Mouse (Mus musculus) left cerebral cortex, postnatal 14 days (tissue): ENCODE data around the gene Olfr27. TPM values are rescaled to one million over a fixed set of nuclear protein-coding genes. Genes with fewer than 3 reads are reported as not detected.

Experiments used
- DNase-seq, 2 experiments: peaks; one replicate each; pipeline ENCODE4 v3.0.0; 2021 to 2022; ENCODE audit warnings: low spot score in 2 of 2, mixed read lengths in 1 of 2
- intact Hi-C: fragments of 180-260 bp; cut with DNase I; formaldehyde crosslinking; loops from one replicate; pipeline ENCODE4 v1.15.1; 2025
- long read RNA-seq, 2 experiments: library from polyadenylated mRNA; stranded (forward); transcript quantifications; one replicate each; pipeline ENCODE4 v2.0.0; 2021
- total RNA-seq, 2 experiments: library from RNA; stranded (reverse); gene quantifications; 2 replicates each; pipeline ENCODE4 v1.2.3; 2021

Gene Olfr27
- not detected for total RNA-seq
- long read RNA-seq, experiment 1: 0 reads
- long read RNA-seq, experiment 2: 0 reads

DNA sequence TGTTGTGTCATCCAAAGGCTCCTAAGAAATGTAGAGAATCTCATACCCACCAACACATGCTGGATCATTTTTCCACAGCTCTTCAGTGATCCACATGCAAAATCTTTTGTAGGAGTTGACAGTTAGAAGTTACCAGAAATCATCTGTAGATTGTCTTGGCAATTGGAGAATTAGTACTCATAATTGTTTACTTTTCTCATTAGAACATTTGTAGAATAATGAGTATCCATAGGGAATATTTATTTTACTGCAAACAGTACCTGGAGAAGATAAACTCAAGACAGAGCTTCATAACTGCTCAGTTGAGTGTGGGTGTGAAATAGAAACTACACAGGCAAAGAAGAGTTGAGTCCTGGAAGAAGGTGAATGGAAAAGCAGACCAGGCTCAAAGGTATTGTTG, at the start of gene Olfr27:
Gene Olfr27, plus strand, starts transcription at position 301 of the 400 bp plus-strand sequence.
- DNase-seq: no peak
- intact Hi-C loops: no loop called here

DNA sequence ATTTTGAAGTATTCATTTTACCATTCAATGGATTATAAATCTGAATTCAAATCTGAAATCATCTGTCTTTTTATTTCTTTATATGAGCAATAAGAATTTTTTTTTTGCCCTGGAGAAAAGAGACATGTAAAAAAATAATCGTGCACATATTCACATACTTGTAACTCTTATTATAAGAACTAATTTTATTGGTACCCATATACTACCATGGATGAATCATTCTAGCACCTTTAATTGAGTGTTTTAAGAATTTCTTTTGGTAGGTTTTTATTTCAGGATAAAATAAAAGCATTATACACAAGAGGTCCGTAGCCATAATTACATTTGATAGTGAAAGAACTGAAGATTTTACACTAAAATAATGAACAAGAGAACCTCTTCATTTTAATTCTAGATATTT, 49.1 kb upstream of the Olfr27 start, which contains the start of gene Olfr938:
Gene Olfr938, minus strand, starts transcription at position 101 of the 400 bp plus-strand sequence.
- no peak for DNase-seq
- intact Hi-C loops: no loop called here

DNA sequence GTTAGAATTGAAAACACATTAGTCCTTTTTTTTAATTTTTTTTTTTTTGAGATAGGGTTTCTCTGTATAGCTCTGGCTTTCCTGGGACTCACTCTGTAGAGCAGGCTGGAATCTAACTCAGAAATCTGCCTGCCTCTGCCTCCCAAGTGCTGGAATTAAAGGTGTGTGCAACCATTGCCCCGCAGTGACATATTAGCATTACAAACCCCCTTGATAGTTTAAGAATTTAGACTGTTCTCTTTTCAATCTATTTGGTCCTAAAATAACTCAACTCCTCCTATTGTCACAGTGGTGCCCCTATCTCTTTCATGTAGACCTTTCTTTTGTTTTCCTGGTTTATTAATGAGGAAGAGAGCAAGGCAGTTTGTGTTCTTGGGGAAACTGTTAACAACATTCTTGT, 605 bp upstream of the Olfr27 start:
- DNase-seq: no peak
- intact Hi-C loops: no loop called here

DNA sequence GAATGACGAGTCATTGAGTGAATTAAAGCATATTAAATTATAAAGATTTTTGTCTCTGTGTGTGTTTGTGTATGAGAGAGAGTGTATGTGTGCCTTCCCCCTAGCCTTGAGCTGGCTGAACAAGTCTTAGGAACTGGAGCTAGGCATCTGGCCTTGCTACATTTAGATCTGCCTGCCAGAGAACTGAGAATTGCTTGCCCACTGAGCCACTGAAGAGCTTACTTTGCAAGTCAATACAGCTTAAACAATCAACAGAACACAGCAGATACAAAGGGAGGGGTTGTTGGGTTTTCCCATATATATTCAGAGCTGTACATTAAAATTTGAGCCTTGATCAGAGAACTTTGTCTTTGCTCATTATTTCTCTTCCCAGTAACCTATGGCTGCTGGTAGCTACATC, 24.5 kb downstream of the Olfr27 start:
- DNase-seq: no peak
- intact Hi-C loops: no loop called here

DNA sequence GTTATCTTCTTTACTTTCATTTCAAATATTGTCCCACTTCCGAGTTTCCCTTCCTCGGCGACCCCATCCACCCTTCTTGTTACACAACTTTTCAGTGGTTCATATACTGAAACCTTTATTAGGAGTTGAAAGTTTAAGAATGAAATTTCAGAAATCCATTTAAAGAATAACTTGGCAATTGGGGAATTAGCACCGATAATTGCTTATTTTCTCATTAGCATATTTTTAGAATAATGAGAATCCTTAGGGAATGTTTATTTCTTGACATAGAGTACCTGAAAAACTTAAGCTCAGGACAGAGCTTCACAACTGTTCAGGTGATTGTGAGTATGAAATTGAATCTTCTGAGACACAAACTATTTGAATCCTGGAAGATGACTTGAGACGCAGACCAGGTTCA, 38.1 kb downstream of the Olfr27 start, which contains the start of gene Olfr943:
Gene Olfr943, plus strand, starts transcription at position 301 of the 400 bp plus-strand sequence.
- intact Hi-C loops: no loop called here
- DNase-seq: no peak

Other genes with a start within 250 kb of the Olfr27 start
- gene Olfr930, start 198.3 kb upstream of the Olfr27 start, total RNA-seq: not detected
- not detected for gene Olfr933, start 155.8 kb upstream of the Olfr27 start, total RNA-seq
- not detected for gene Olfr934, start 139.8 kb upstream of the Olfr27 start, total RNA-seq
- gene Olfr935, start 128.4 kb upstream of the Olfr27 start, total RNA-seq: not detected
- gene Olfr146, start 104.8 kb upstream of the Olfr27 start, total RNA-seq: not detected
- gene Olfr937, start 63.2 kb upstream of the Olfr27 start, total RNA-seq: not detected
- not detected for gene Olfr938, start 49.2 kb upstream of the Olfr27 start, total RNA-seq
- gene Olfr943, start 38.2 kb downstream of the Olfr27 start, total RNA-seq: not detected
- not detected for gene Olfr944, start 73.8 kb downstream of the Olfr27 start, total RNA-seq
- gene Olfr1537, start 121.9 kb downstream of the Olfr27 start, total RNA-seq: not detected
- not detected for gene Olfr945, start 148.7 kb downstream of the Olfr27 start, total RNA-seq
- gene Olfr948, start 197.9 kb downstream of the Olfr27 start, total RNA-seq: not detected